Mouse (Mus musculus) midbrain, embryonic 11.5 days (tissue): ENCODE measurements around the gene Orm3. TPM values are rescaled to one million over a fixed set of nuclear protein-coding genes. Genes with fewer than 3 reads are reported as not detected.
"Not testable (repeated sequence)": the region's sequence is repeated elsewhere in the genome, so short reads cannot be mapped to it uniquely, and the experiment has no call there.

ENCODE experiments used
- ATAC-seq: fragments of 200-750 bp; cut with Nextera tagmentation; 2 replicates; pipeline ENCODE4 v1.8.0; 2017; ENCODE audit warnings: moderate TSS enrichment, moderate library complexity; ENCODE audit not compliant: low FRiP score
- DNase-seq: peaks from one replicate; pipeline ENCODE4 v3.0.0; 2015; ENCODE audit warnings: low spot score; ENCODE audit errors: missing footprints
- H3K27ac ChIP-seq: fragments of 300-500 bp; sonication (generic); 2 replicates; pipeline ENCODE4 v1.5.1; 2014; ENCODE audit warnings: low read depth, low read length
- H3K27me3 ChIP-seq: fragments of 300-500 bp; sonication (generic); 2 replicates; pipeline ENCODE4 v1.6.1; 2014; ENCODE audit warnings: mild to moderate bottlenecking, low read length, moderate library complexity, mixed read lengths; ENCODE audit not compliant: control insufficient read depth, insufficient read depth
- H3K36me3 ChIP-seq: fragments of 300-500 bp; sonication (generic); 2 replicates; pipeline ENCODE4 v1.6.1; 2014; ENCODE audit warnings: mild to moderate bottlenecking, low read length, moderate library complexity, mixed read lengths; ENCODE audit not compliant: control insufficient read depth, insufficient read depth
- H3K4me1 ChIP-seq: fragments of 300-500 bp; sonication (generic); 2 replicates; pipeline ENCODE4 v1.6.1; 2014; ENCODE audit warnings: low read length; ENCODE audit not compliant: control insufficient read depth, insufficient read depth
- H3K4me2 ChIP-seq: fragments of 300-500 bp; sonication (generic); 2 replicates; pipeline ENCODE4 v1.6.1; 2014; ENCODE audit warnings: mild to moderate bottlenecking, moderate library complexity
- H3K4me3 ChIP-seq: fragments of 300-500 bp; sonication (generic); 2 replicates; pipeline ENCODE4 v1.5.1; 2014; ENCODE audit warnings: low read depth, low read length
- H3K9ac ChIP-seq: fragments of 300-500 bp; sonication (generic); 2 replicates; pipeline ENCODE4 v1.6.1; 2014; ENCODE audit warnings: low read length
- H3K9me3 ChIP-seq: fragments of 300-500 bp; sonication (generic); 2 replicates; pipeline ENCODE4 v1.6.1; 2016; ENCODE audit warnings: low read length; ENCODE audit not compliant: control insufficient read depth
- WGBS: fragments of 180-500 bp; shearing (Covaris S2); extraction: QIAGEN DNeasy Blood & Tissue Kit; methylation state at CpG from one replicate; pipeline ENCODE4 v1.1.7; 2014; 5-methylcytosine and 5-hydroxymethylcytosine counted together
- polyA plus RNA-seq: library from polyadenylated mRNA; unstranded; fragments of >200 nt; fragmentation: Nextera tagmentation; extraction: Ambion mirVana; gene quantifications from 2 replicates; pipeline ENCODE4 v1.2.1, GENCODE M21; 2014

Gene Orm3
- not detected in 2 replicates for polyA plus RNA-seq

GRCm38 (mm10) chr4:63355877-63356665, at the start of gene Orm3:
Gene Orm3, plus strand, starts transcription at chr4:63356162.
- 82% methylated on average over 4 of the region's 4 CpGs for WGBS
- DNase-seq, result peak; percentile 77
- H3K4me1 ChIP-seq, result no peaks in the 10 kb centered on the region
- H3K27me3 ChIP-seq, result no peaks in the 10 kb centered on the region
- no peak within 1 kb of the TSS for H3K4me2 ChIP-seq
- no peak within 1 kb of the TSS for H3K9ac ChIP-seq
- H3K4me3 ChIP-seq, result no peak within 1 kb of the TSS
- H3K36me3 ChIP-seq, result no peaks in the 10 kb centered on the region
- no peak within 1 kb of the TSS for H3K27ac ChIP-seq
- ATAC-seq, result no peak
- no peaks in the 10 kb centered on the region for H3K9me3 ChIP-seq

- H3K36me3 ChIP-seq, result no peaks in the 10 kb centered on the region
These were observed 48.5 kb upstream of the Orm3 start for GRCm38 (mm10) chr4:63307175-63308062.

GRCm38 (mm10) chr4:63308316-63308715, 47.6 kb upstream of the Orm3 start:
- Histone ChIP-seq H3K9me3 (no peaks in the 10 kb centered on the region), H3K27me3 (no peaks in the 10 kb centered on the region), H3K4me1 (no peaks in the 10 kb centered on the region), H3K27ac (no peak overlapping the region), H3K9ac (no peak overlapping the region), H3K36me3 (no peaks in the 10 kb centered on the region), H3K4me3 (no peak overlapping the region), H3K4me2 (no peak overlapping the region)
- WGBS, result 77% methylated on average over 3 of the region's 3 CpGs
- ATAC-seq (no peak), DNase-seq (no peak)

More at GRCm38 (mm10) chr4:63307175-63308062, 48.5 kb upstream of the Orm3 start:
- DNase-seq, result peak; percentile 99
- no peaks in the 10 kb centered on the region for H3K9me3 ChIP-seq
- no peak overlapping the region for H3K4me2 ChIP-seq
- no peaks in the 10 kb centered on the region for H3K4me1 ChIP-seq
- no peak overlapping the region for H3K4me3 ChIP-seq
- H3K27me3 ChIP-seq, result no peaks in the 10 kb centered on the region
- ATAC-seq, result peak; percentile 77
- H3K27ac ChIP-seq, result no peak overlapping the region
- no peak overlapping the region for H3K9ac ChIP-seq
- 34% methylated on average over 21 of the region's 21 CpGs for WGBS

GRCm38 (mm10) chr4:63310247-63310855, 45.6 kb upstream of the Orm3 start:
- DNase-seq (peak; percentile 33), ATAC-seq (no peak)
- Histone ChIP-seq H3K4me2 (no peak overlapping the region), H3K4me1 (no peaks in the 10 kb centered on the region), H3K4me3 (no peak overlapping the region), H3K36me3 (no peaks in the 10 kb centered on the region), H3K9ac (no peak overlapping the region), H3K9me3 (no peaks in the 10 kb centered on the region), H3K27ac (no peak overlapping the region), H3K27me3 (no peaks in the 10 kb centered on the region)
- 78% methylated on average over 10 of the region's 10 CpGs for WGBS

GRCm38 (mm10) chr4:63311426-63311825, 44.5 kb upstream of the Orm3 start:
- no peaks in the 10 kb centered on the region for H3K27me3 ChIP-seq
- DNase-seq (peak; percentile 26), ATAC-seq (no peak)
- no peak overlapping the region for H3K4me3 ChIP-seq
- 95% methylated on average over 7 of the region's 7 CpGs for WGBS
- H3K9me3 ChIP-seq, result no peaks in the 10 kb centered on the region
- H3K9ac ChIP-seq, result no peak overlapping the region
- no peaks in the 10 kb centered on the region for H3K4me1 ChIP-seq
- H3K36me3 ChIP-seq, result no peaks in the 10 kb centered on the region
- H3K4me2 ChIP-seq, result no peak overlapping the region
- no peak overlapping the region for H3K27ac ChIP-seq

- no peak overlapping the region for H3K4me3 ChIP-seq
- no peak overlapping the region for H3K27ac ChIP-seq
- no peak overlapping the region for H3K4me2 ChIP-seq
- ATAC-seq, result no peak
- H3K36me3 ChIP-seq, result no peaks in the 10 kb centered on the region
- WGBS, result 79% methylated on average over 5 of the region's 5 CpGs
- H3K9ac ChIP-seq, result no peak overlapping the region
- no peaks in the 10 kb centered on the region for H3K4me1 ChIP-seq
- H3K27me3 ChIP-seq, result no peaks in the 10 kb centered on the region
- no peak for DNase-seq
- no peaks in the 10 kb centered on the region for H3K9me3 ChIP-seq
These were observed 41.9 kb upstream of the Orm3 start for GRCm38 (mm10) chr4:63314063-63314462.

- DNase-seq (no peak), ATAC-seq (no peak)
- Histone ChIP-seq H3K4me1 (no peaks in the 10 kb centered on the region), H3K4me2 (no peak overlapping the region), H3K9ac (no peak overlapping the region), H3K27ac (no peak overlapping the region), H3K4me3 (no peak overlapping the region), H3K27me3 (no peaks in the 10 kb centered on the region), H3K36me3 (no peaks in the 10 kb centered on the region), H3K9me3 (no peaks in the 10 kb centered on the region)
- WGBS, result 75% methylated on average over 9 of the region's 9 CpGs
These were observed 39.8 kb upstream of the Orm3 start for GRCm38 (mm10) chr4:63316076-63316746.

- H3K4me1 ChIP-seq, H3K27ac ChIP-seq, H3K4me2 ChIP-seq, H3K4me3 ChIP-seq, H3K9ac ChIP-seq, H3K9me3 ChIP-seq, H3K36me3 ChIP-seq, H3K27me3 ChIP-seq: not testable (repeated sequence)
- DNase-seq (peak; percentile 97), ATAC-seq (peak; percentile 45; the same call in 1 of the 2 replicates)
- 39% methylated on average over 3 of the region's 3 CpGs for WGBS
These were observed 36.4 kb upstream of the Orm3 start for GRCm38 (mm10) chr4:63319566-63319965.
